Mouse (Mus musculus) cerebellum, postnatal 25 days (tissue): Measurements from ENCODE around the gene Cnbp.
A peak's percentile ranks its signal among the peaks of the same experiment; 100 is the strongest.

Experiments used
- DNase-seq, 2 experiments: peaks; one replicate each; pipeline ENCODE4 v3.0.0; 2021; ENCODE audit warnings: mixed read lengths in 2 of 2

The Cnbp gene

DNA sequence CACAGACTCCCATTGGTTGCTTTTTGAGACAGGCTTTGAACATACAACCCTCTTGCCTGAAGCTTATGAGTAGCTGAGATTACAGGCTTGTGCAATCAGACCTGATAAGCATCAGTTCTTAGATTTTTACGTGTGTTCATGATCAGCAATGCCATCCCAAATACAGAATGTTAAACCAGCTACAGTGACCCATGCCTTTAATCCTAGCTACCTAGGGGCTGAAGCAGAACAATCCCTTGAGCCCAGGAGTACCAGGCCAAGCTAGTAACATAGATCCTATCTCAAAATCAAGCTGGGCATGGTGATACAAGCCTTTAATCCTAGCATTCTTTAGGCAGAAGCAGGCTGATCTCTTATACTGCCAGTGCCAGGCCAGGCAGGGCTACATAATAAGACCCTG, 46.9 kb downstream of the Cnbp start:
- DNase-seq = no peak

DNA sequence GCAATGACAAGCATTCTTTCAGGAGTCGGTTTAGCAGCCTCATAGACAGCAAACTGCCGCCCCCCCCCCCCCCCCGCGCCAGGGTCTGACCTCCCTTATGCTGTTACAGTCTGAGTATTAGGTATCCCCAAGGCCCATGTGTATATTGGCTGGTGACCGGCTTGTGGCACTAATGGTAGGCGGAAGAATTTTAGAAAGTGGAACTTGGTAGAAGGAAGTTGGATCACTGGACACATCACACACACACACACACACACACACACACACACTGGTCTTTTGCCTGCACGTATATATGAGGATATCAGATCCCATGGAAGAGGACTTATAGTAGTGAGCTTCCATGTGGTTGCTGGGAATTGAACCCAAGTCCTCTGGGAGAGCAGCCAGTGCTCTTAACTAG, 48.4 kb downstream of the Cnbp start:
- DNase-seq = no peak

DNA sequence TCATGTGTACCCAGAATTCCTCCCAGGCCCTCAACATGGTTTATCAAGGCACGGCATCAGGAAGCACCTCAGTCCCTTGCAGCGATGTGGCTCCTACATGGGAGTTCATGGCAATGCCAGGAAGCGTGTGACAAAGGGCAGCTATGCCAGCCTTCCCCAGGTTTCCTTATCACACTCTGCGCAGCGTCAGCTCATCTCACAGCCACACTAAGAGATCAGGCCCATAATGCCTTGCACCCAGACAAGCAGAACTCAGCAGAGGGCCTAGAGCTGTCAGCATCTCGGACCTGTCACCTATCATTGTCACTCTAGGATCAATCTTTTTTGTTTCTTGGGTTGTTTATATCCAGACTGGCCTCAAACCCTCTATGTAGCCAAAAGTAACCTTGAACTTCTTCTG, 51.3 kb downstream of the Cnbp start:
- DNase-seq = no peak

GRCm38 (mm10) chr6:87797321-87797720, 53.6 kb downstream of the Cnbp start:
- no peak for DNase-seq

DNA sequence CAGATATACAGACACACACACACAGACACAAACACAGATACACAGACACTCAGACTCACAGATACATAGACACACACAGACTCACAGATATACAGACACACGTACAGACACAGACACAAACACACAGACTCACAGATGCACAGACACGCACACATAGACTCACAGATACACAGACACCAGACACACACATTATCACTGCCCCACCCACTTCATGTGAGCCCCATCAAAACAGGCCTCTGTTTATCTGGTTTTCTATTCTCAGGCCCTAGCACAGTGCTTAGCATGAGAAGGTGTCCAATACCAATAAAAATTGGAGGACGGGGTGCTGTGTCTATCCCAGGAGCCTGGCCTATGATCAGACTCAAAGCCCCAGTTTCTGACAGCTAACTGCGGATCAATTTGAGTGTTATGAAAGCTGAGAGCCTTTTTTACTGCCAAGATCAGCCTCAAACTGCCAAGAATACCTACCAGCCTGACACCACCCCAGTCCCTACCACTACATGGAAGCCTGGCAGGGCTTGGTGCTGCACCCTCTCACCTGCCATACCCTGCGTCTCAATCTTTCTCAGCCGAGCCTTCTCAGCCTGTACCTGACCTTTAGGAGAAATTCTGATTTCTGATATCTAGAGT, 54.5 kb downstream of the Cnbp start:
- DNase-seq = no peak

DNA sequence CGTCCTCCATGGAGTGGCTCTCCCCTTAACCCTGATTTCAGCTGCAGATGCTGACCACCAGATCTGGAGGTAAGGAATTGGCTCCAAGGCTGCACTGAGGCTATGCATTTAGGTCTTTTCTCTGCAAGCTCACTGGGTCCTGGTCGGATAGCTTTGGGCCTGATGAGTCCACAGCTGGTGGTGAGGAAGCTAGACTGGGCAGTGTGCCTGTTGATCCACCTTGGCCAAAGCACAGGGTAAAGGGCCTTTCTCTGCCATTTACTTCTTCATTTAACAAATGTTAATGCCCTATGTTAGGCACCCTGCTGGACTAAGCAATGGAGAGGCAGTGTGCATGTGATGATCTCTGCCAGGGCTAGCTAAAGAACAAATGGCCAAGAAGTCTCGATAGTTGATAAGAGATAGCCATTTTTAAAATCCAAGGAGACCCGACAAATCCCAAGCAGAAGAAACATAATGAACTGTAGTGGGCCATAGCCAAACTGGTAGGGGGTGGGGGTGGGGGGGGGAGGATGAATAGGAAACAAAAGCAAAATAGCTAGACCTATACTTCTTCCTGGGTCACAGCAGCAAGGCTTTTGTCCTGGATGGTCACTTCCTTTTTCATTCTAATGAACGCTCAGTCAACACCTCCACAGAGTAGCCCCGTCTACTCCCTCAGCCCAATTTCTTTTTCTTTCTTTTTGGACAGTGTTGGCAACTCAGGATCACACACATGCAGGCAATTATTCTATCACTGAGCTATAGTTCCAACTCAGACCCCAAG, 55.3 kb downstream of the Cnbp start:
- DNase-seq = peak; percentile 67 to 74

DNA sequence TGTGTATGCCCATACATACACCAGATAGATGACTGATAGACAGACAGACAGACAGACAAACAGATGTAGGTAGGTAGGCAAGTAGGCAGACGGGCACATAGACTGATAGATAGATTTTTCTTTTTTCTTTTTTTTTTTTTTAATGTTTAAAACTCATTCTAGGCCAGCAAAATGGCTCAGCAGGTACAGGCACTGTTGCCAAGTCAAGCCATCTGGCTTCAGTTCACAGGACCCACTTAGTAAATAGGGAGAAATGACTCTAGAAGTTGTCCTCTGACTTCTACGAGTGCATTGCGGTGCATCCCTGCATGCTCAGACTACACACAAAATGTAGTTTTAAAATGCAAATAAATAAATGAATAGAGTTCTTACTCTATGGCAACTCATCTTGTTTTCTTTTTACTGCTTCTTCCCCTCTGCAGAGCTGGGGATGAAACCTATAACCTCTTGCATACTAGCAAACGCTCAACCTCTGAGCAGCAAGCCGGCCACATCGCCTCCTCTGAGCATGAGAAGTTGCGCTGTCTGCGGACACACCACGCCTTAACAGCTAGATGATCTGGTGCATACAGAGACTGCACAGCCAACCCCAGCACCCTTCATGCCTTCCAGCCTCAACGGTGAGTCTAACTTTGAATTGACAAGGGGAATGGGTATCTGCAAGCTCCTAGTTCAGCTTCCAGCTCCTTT, 56.9 kb downstream of the Cnbp start:
- peak; percentile 85 to 89 for DNase-seq
